Mouse (Mus musculus) embryonic facial prominence, embryonic 13.5 days (tissue): ENCODE data around the gene Il7r. TPM values are rescaled to one million over a fixed set of nuclear protein-coding genes. Genes with fewer than 3 reads are reported as not detected.
"Not testable (repeated sequence)": the region's sequence is repeated elsewhere in the genome, so short reads cannot be mapped to it uniquely, and the experiment has no call there.

Source experiments
- ATAC-seq: fragments of 200-750 bp; cut with Nextera tagmentation; 2 replicates; pipeline ENCODE4 v1.8.0; 2017; ENCODE audit warnings: low read depth; ENCODE audit not compliant: insufficient number of reproducible peaks, insufficient read depth, low FRiP score, low TSS enrichment
- H3K27ac ChIP-seq: fragments of 300-500 bp; sonication (generic); 2 replicates; pipeline ENCODE4 v1.5.1; 2015; ENCODE audit warnings: moderate library complexity, mild to moderate bottlenecking, inconsistent platforms
- H3K27me3 ChIP-seq: fragments of 300-500 bp; sonication (generic); 2 replicates; pipeline ENCODE4 v1.6.1; 2015; ENCODE audit warnings: mild to moderate bottlenecking, inconsistent platforms
- H3K36me3 ChIP-seq: fragments of 300-500 bp; sonication (generic); 2 replicates; pipeline ENCODE4 v1.6.1; 2015; ENCODE audit warnings: mild to moderate bottlenecking, inconsistent platforms
- H3K4me1 ChIP-seq: fragments of 300-500 bp; sonication (generic); 2 replicates; pipeline ENCODE4 v1.6.1; 2015; ENCODE audit warnings: inconsistent platforms
- H3K4me2 ChIP-seq: fragments of 300-500 bp; sonication (generic); 2 replicates; pipeline ENCODE4 v1.6.1; 2015; ENCODE audit warnings: moderate library complexity, mild to moderate bottlenecking, inconsistent platforms
- H3K4me3 ChIP-seq: fragments of 300-500 bp; sonication (generic); 2 replicates; pipeline ENCODE4 v1.5.1; 2015; ENCODE audit warnings: mild to moderate bottlenecking, inconsistent platforms
- H3K9ac ChIP-seq: fragments of 300-500 bp; sonication (generic); 2 replicates; pipeline ENCODE4 v1.6.1; 2015; ENCODE audit warnings: mild to moderate bottlenecking, inconsistent platforms
- H3K9me3 ChIP-seq: fragments of 300-500 bp; sonication (generic); 2 replicates; pipeline ENCODE4 v1.6.1; 2016; ENCODE audit warnings: inconsistent platforms
- WGBS: fragments of 180-500 bp; shearing (Covaris S2); methylation state at CpG from one replicate; pipeline ENCODE4 v1.1.7; 2015; ENCODE audit warnings: mixed read lengths; 5-methylcytosine and 5-hydroxymethylcytosine counted together
- polyA plus RNA-seq: library from polyadenylated mRNA; unstranded; fragments of >200 nt; fragmentation: Nextera tagmentation; extraction: Ambion mirVana; gene quantifications from 2 replicates; pipeline ENCODE4 v1.2.1, GENCODE M21; 2015

The Il7r gene
- polyA plus RNA-seq: 0.29 TPM in 1 of 2 replicates, not detected in the other

- Histone ChIP-seq H3K4me3 (no peak within 1 kb of the TSS), H3K9me3 (no peaks in the 10 kb centered on the region), H3K27ac (no peak within 1 kb of the TSS), H3K4me2 (no peak within 1 kb of the TSS), H3K36me3 (no peaks in the 10 kb centered on the region), H3K4me1 (no peaks in the 10 kb centered on the region), H3K27me3 (no peaks in the 10 kb centered on the region), H3K9ac (no peak within 1 kb of the TSS)
- ATAC-seq: no peak
- 87% methylated on average over 4 of the region's 4 CpGs for WGBS
Observed at GRCm38 (mm10) chr15:9530076-9530475, at the start of gene Il7r. Gene Il7r (minus strand): TSS chr15:9530176.

DNA sequence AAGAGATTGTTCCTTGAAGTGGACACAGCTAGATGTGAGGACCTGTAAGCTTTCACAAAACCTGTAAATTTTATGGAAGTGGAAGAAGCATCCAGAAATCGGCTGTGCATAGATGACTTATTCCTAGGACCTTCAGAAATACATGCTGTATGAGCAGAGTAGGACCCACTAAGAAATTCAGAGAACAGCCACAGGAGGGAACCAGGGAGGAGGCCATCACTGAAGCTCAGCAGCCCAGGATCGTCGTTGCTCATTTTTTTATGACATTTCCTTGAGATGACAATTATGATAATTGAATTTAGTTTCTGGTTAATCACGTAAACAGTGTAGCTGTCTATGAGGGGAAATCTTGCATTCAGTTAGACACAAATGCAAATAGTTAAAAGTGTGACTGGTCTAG lies 47.3 kb upstream of the Il7r start:
- Histone ChIP-seq H3K4me3 (no peak overlapping the region), H3K4me1 (no peaks in the 10 kb centered on the region), H3K27me3 (no peaks in the 10 kb centered on the region), H3K4me2 (no peak overlapping the region), H3K9me3 (no peaks in the 10 kb centered on the region), H3K9ac (no peak overlapping the region), H3K27ac (no peak overlapping the region), H3K36me3 (no peaks in the 10 kb centered on the region)
- ATAC-seq: no peak
- WGBS: 63% methylated on average over 4 of the region's 4 CpGs

- no peak overlapping the region for H3K4me2 ChIP-seq
- H3K9ac ChIP-seq: no peak overlapping the region
- no peak overlapping the region for H3K27ac ChIP-seq
- 89% methylated on average over 5 of the region's 5 CpGs for WGBS
- H3K36me3 ChIP-seq: no peaks in the 10 kb centered on the region
- no peaks in the 10 kb centered on the region for H3K27me3 ChIP-seq
- no peak overlapping the region for H3K4me3 ChIP-seq
- no peaks in the 10 kb centered on the region for H3K4me1 ChIP-seq
- no peaks in the 10 kb centered on the region for H3K9me3 ChIP-seq
- ATAC-seq: no peak
Observed at GRCm38 (mm10) chr15:9574796-9575195, 44.8 kb upstream of the Il7r start.

- Histone ChIP-seq H3K4me1 (no peaks in the 10 kb centered on the region), H3K9me3 (no peaks in the 10 kb centered on the region), H3K27ac (no peak overlapping the region), H3K9ac (no peak overlapping the region), H3K4me2 (no peak overlapping the region), H3K36me3 (no peaks in the 10 kb centered on the region), H3K27me3 (no peaks in the 10 kb centered on the region), H3K4me3 (no peak overlapping the region)
- WGBS: 85% methylated on average over 4 of the region's 4 CpGs
- no peak for ATAC-seq
Observed at GRCm38 (mm10) chr15:9573361-9573760, 43.4 kb upstream of the Il7r start.

- Histone ChIP-seq H3K27me3 (no peaks in the 10 kb centered on the region), H3K4me1 (no peaks in the 10 kb centered on the region), H3K4me3 (no peak overlapping the region), H3K9ac (no peak overlapping the region), H3K36me3 (no peaks in the 10 kb centered on the region), H3K9me3 (no peaks in the 10 kb centered on the region), H3K4me2 (no peak overlapping the region), H3K27ac (no peak overlapping the region)
- no peak for ATAC-seq
- 78% methylated on average over 7 of the region's 7 CpGs for WGBS
Observed at GRCm38 (mm10) chr15:9572664-9573063, 42.7 kb upstream of the Il7r start.

DNA sequence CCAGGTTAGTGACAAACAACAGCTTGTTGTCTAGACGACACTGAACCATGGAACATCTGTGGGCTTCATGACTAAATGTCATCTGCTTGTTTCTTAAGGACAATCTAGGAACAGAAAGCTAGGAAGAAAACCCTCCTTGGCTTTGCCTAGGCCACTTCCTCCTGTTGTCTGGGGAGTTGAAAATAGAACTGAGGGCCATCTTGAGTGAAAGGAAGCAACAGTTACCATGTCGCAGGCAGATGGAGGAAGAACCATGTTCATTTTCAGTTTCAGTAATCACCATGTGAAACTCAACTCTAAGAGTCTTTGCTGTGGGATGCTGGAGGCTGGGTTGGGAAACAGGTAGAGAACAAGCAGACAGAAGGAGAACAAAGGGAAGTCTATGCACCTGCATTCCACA lies 41.9 kb upstream of the Il7r start:
- no peak overlapping the region for H3K27ac ChIP-seq
- H3K4me1 ChIP-seq: no peaks in the 10 kb centered on the region
- H3K36me3 ChIP-seq: no peaks in the 10 kb centered on the region
- no peak overlapping the region for H3K4me3 ChIP-seq
- H3K9me3 ChIP-seq: no peaks in the 10 kb centered on the region
- no peak overlapping the region for H3K9ac ChIP-seq
- H3K4me2 ChIP-seq: no peak overlapping the region
- no peaks in the 10 kb centered on the region for H3K27me3 ChIP-seq
- no peak for ATAC-seq
- 87% methylated on average over 2 of the region's 2 CpGs for WGBS

GRCm38 (mm10) chr15:9567316-9567715 lies 37.3 kb upstream of the Il7r start:
- Histone ChIP-seq H3K9me3 (no peaks in the 10 kb centered on the region), H3K36me3 (no peaks in the 10 kb centered on the region), H3K4me3 (no peak overlapping the region), H3K9ac (no peak overlapping the region), H3K4me1 (no peaks in the 10 kb centered on the region), H3K27ac (no peak overlapping the region), H3K4me2 (no peak overlapping the region), H3K27me3 (no peaks in the 10 kb centered on the region)
- 84% methylated on average over 4 of the region's 4 CpGs for whole genome bisulfite sequencing
- ATAC-seq: no peak

DNA sequence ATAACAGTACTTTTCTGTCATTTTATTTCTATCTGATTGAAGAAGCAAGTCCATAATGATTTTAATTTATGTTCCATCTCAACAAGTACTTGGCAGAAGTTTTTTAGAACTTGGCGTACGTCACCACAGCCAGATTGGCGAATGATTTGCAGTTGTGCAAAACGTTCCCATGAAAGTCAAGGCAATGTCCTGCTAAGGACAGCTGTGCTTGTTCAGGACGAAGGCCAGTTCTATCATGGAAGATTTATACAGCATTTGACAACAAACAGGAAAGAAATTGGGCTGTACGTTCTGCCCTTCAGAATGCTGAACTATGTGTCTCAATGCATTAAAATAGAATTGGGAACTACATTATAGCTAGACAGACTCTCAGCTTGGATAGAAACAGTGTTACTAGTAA lies 35.4 kb upstream of the Il7r start:
- ATAC-seq: no peak
- H3K27me3 ChIP-seq: no peaks in the 10 kb centered on the region
- 80% methylated on average over 6 of the region's 6 CpGs for WGBS

GRCm38 (mm10) chr15:9564156-9564555 lies 34.2 kb upstream of the Il7r start:
- no peaks in the 10 kb centered on the region for H3K9me3 ChIP-seq
- no peaks in the 10 kb centered on the region for H3K4me1 ChIP-seq
- WGBS: 77% methylated on average over 3 of the region's 3 CpGs
- H3K27ac ChIP-seq: no peak overlapping the region
- no peak overlapping the region for H3K4me3 ChIP-seq
- no peak overlapping the region for H3K9ac ChIP-seq
- no peak overlapping the region for H3K4me2 ChIP-seq
- no peaks in the 10 kb centered on the region for H3K36me3 ChIP-seq
- no peak for ATAC-seq
- H3K27me3 ChIP-seq: no peaks in the 10 kb centered on the region

More for the DNA sequence above, 35.4 kb upstream of the Il7r start:
- Histone ChIP-seq H3K4me1 (no peaks in the 10 kb centered on the region), H3K4me3 (no peak overlapping the region), H3K27ac (no peak overlapping the region), H3K36me3 (no peaks in the 10 kb centered on the region), H3K9me3 (no peaks in the 10 kb centered on the region), H3K4me2 (no peak overlapping the region), H3K9ac (no peak overlapping the region)

GRCm38 (mm10) chr15:9557264-9557663 lies 27.3 kb upstream of the Il7r start:
- H3K27me3 ChIP-seq, H3K4me1 ChIP-seq, H3K9ac ChIP-seq, H3K27ac ChIP-seq, H3K4me2 ChIP-seq, ATAC-seq, H3K9me3 ChIP-seq, H3K4me3 ChIP-seq, H3K36me3 ChIP-seq: not testable (repeated sequence)
- WGBS: 95% methylated on average over 15 of the region's 15 CpGs

GRCm38 (mm10) chr15:9548951-9549350 lies 19.0 kb upstream of the Il7r start:
- no peaks in the 10 kb centered on the region for H3K9me3 ChIP-seq
- no peak overlapping the region for H3K27ac ChIP-seq
- H3K9ac ChIP-seq: no peak overlapping the region
- H3K4me3 ChIP-seq: no peak overlapping the region
- ATAC-seq: no peak
- H3K4me2 ChIP-seq: no peak overlapping the region
- no peaks in the 10 kb centered on the region for H3K36me3 ChIP-seq
- 84% methylated on average over 2 of the region's 2 CpGs for WGBS
- no peaks in the 10 kb centered on the region for H3K4me1 ChIP-seq
- H3K27me3 ChIP-seq: no peaks in the 10 kb centered on the region

DNA sequence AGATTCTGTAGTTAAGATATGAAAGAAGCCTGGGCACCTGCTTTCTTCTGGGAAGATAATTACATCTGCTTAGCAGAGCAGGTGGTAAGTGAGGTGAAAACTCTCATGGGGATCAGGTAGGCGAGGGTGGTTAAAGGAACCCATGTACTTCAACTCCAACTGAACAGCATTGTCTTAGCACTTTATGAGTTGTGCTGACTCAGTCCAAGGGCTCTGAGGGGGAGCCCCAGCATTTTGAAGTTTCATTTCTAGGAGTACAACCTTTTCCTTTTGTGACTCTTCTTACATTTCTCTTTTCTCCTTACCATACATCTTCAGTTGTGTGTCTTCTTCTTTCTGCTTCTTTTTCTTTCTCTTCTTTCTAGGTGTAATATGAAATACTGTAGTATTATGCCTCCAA lies 5.2 kb upstream of the Il7r start:
- Histone ChIP-seq H3K36me3 (no peaks in the 10 kb centered on the region), H3K9ac (no peak overlapping the region), H3K4me2 (no peak overlapping the region), H3K27me3 (no peaks in the 10 kb centered on the region), H3K4me3 (no peak overlapping the region), H3K9me3 (no peaks in the 10 kb centered on the region), H3K27ac (no peak overlapping the region), H3K4me1 (no peaks in the 10 kb centered on the region)
- WGBS: 71% methylated on average over 1 of the region's 1 CpGs
- ATAC-seq: no peak

GRCm38 (mm10) chr15:9533356-9533902 lies 3.5 kb upstream of the Il7r start:
- no peak for ATAC-seq
- Histone ChIP-seq H3K4me3 (no peak overlapping the region), H3K27ac (no peak overlapping the region), H3K4me1 (no peaks in the 10 kb centered on the region), H3K36me3 (no peaks in the 10 kb centered on the region), H3K27me3 (no peaks in the 10 kb centered on the region), H3K4me2 (no peak overlapping the region), H3K9ac (no peak overlapping the region), H3K9me3 (no peaks in the 10 kb centered on the region)
- WGBS: 85% methylated on average over 3 of the region's 3 CpGs
